Mouse (Mus musculus) common myeloid progenitor, adult 5-6 weeks (primary cell): ENCODE measurements around the gene Fcgr1. TPM values are rescaled to one million over a fixed set of nuclear protein-coding genes. Genes with fewer than 3 reads are reported as not detected.

Source experiments
- ATAC-seq: replicated peaks from 2 replicates; pipeline ENCODE4 v1.8.0; 2016; ENCODE audit warnings: low read depth, mild to moderate bottlenecking, moderate TSS enrichment, inconsistent platforms; ENCODE audit not compliant: poor library complexity, severe bottlenecking
- total RNA-seq: library from RNA; stranded (forward); fragments of 200-1000, 187-1606 nt; gene quantifications from 2 replicates; pipeline ENCODE4 v1.2.3, GENCODE M21; 2017

The Fcgr1 gene
- total RNA-seq, 1 experiment from 2014 or later = not detected

DNA sequence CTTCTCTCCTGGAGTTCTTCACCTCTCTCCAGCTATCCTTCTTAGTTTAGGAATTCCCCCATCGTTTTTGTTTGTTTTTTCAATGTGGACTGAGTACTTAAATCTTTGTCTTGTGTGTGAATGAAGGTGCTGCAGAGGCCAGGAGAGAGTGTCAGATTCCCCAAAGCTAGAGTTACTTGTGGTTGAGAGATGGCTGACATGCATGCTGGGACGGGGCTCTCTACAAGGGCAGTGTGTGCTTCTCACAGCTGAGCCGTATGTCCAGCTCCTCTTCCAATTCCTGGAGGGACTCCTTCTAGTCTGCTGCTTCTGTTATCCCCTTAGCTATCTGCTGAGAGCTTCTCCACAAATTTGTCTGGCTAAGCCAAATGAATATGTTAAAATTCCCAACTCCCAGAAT is 57.9 kb downstream of the Fcgr1 start:
- no peak for ATAC-seq

DNA sequence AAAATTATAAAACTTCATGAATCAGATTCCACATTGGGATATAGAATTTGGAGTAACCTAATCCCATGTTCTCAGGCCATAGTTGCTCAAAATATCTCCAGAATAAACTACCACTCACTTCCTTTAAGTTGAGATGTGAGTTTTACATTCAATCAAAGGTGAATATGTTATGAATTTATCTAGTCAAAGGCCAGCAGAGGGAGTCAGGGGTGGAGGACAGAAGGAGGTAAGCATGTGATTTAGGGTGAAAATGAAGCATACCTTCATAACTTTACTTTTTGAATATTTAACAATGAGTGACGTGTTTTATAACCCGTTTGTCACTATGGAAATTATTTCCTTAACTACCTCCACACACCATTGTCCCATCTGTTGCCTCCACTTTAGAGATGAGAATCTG is 58.9 kb downstream of the Fcgr1 start:
- no peak for ATAC-seq

Other genes starting within 250 kb of the Fcgr1 start
- 19.6 and 35.9 TPM in 2 replicates for gene Vps45, start 235.5 kb downstream of the Fcgr1 start, total RNA-seq
- 10.9 and 11.8 TPM in 2 replicates for gene Otud7b, start 189.4 kb downstream of the Fcgr1 start, total RNA-seq
- gene Mtmr11, start 132.0 kb downstream of the Fcgr1 start, total RNA-seq = 0.09 TPM in 1 of 2 replicates, not detected in the other
- gene Sf3b4, start 121.6 kb downstream of the Fcgr1 start, total RNA-seq = 30.4 and 37.3 TPM in 2 replicates
- gene Sv2a, start 112.8 kb downstream of the Fcgr1 start, total RNA-seq = 1.3 and 1.5 TPM in 2 replicates
- gene Bola1, start 74.3 kb downstream of the Fcgr1 start, total RNA-seq = 21.6 and 38.2 TPM in 2 replicates
- 81.8 and 97.7 TPM in 2 replicates for gene Hist2h2ab, start 74.1 kb downstream of the Fcgr1 start, total RNA-seq
- 2,555 and 2,638 TPM in 2 replicates for gene Hist2h2ac, start 73.1 kb downstream of the Fcgr1 start, total RNA-seq
- gene Hist2h2be, start 72.8 kb downstream of the Fcgr1 start, total RNA-seq = 6.6 and 8.3 TPM in 2 replicates
- 96.1 and 129 TPM in 2 replicates for gene Hist2h3c2, start 54.8 kb downstream of the Fcgr1 start, total RNA-seq
- gene Hist2h2aa2, start 53.7 kb downstream of the Fcgr1 start, total RNA-seq = 1,358 and 3,626 TPM in 2 replicates
- 5,131 and 5,822 TPM in 2 replicates for gene Hist2h2aa1, start 48.5 kb downstream of the Fcgr1 start, total RNA-seq
- 2.7 and 18.3 TPM in 2 replicates for gene Hist2h3c1, start 47.3 kb downstream of the Fcgr1 start, total RNA-seq
- gene Hist2h4, start 30.7 kb downstream of the Fcgr1 start, total RNA-seq = 101 and 120 TPM in 2 replicates
- gene Hist2h3b, start 25.3 kb downstream of the Fcgr1 start, total RNA-seq = 296 and 352 TPM in 2 replicates
- gene Hist2h2bb, start 24.2 kb downstream of the Fcgr1 start, total RNA-seq = 6,356 and 6,932 TPM in 2 replicates
- gene BC107364, start 158.3 kb upstream of the Fcgr1 start, total RNA-seq = not detected in 2 replicates
- gene Hfe2, start 231.2 kb upstream of the Fcgr1 start, total RNA-seq = not detected in 2 replicates